Mouse (Mus musculus): Measurements from ENCODE around the gene Ly6g6c.
A peak's percentile ranks its signal among the peaks of the same experiment; 100 is the strongest.

The Ly6g6c gene

DNA sequence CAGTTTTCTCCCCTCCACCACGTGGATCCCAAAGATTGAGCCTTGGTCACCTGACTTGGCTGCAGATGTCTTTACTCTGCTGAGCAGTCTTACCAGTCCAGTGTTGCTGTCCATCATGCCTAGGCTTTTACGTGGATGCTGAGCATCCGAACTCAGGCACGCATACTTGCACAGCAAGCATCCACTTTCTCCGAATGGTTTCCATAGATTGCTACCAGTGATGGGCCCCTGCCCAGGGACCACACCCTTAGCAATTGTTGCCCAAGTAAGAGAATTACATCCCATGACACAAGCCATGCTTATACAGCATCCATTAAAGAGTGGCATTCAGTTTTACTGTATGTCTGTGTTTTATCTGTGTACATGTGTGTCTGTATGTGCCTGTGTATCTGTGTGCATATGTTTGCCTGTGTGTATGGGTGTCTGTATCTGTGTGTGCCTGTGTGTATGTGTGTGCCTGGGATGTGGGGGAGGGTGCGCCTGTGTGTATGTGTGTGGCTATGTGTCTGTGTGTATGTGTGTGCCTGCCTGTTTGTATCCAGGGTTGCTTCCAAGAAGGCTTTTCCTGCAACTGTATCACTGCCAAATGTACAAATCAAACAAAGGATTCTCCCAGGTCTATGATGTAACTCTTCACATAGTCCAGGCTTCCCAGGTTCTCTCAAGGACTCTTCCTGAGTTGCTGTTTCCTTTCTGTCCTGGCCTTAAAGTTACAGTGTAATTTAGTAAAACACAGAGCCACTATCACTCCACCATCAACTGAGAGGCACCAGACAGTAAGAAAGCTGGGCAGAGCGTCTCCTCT is 9.3 kb upstream of the Ly6g6c start:
- DNase-seq (ENCODE audit: low spot score in 2 of 2), result peak in 1 of 2 experiments; percentile 11

DNA sequence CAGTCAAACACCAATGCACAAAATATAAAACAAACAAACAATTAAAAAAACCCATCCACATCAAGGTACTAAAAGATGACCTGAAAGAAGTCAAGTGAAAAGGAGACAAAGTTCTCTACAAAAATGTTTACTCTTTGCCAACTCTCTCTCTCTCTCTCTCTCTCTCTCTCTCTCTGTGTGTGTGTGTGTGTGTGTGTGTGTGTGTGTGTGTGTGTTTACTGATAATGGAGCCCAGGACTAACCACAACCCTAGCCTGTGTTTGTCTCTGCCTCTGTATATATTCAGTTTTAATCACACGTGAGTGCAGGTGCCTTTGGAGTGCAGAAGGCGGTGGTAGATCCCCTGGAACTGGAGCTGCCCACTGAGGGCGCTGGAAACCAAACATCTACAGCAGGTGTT is 8.1 kb upstream of the Ly6g6c start:
- peak in 1 of 2 experiments; percentile 12 for DNase-seq (ENCODE audit: low spot score in 2 of 2)

- DNase-seq (ENCODE audit: low spot score in 2 of 2), result no peak
Measured at GRCm38 (mm10) chr17:35058316-35058715, 6.9 kb upstream of the Ly6g6c start.

- DNase-seq (ENCODE audit: low spot score in 2 of 2), result peak; percentile 83 to 91
Measured at GRCm38 (mm10) chr17:35058911-35059892, 6.0 kb upstream of the Ly6g6c start, which contains the start of gene Ddah2. Gene Ddah2 (plus strand): TSS chr17:35059035.

- no peak for DNase-seq (ENCODE audit: low spot score in 2 of 2)
Measured at GRCm38 (mm10) chr17:35060071-35060470, 5.1 kb upstream of the Ly6g6c start.

GRCm38 (mm10) chr17:35060737-35061297 is 4.4 kb upstream of the Ly6g6c start:
- DNase-seq (ENCODE audit: low spot score in 2 of 2), result peak in 1 of 2 experiments; percentile 54

GRCm38 (mm10) chr17:35061299-35061698 is 3.9 kb upstream of the Ly6g6c start:
- DNase-seq (ENCODE audit: low spot score in 2 of 2), result no peak

GRCm38 (mm10) chr17:35063466-35063865 is 1.7 kb upstream of the Ly6g6c start:
- no peak for DNase-seq (ENCODE audit: low spot score in 2 of 2)

GRCm38 (mm10) chr17:35064378-35064877 is 760 bp upstream of the Ly6g6c start:
- DNase-seq (ENCODE audit: low spot score in 2 of 2), result peak in 1 of 2 experiments; percentile 11

GRCm38 (mm10) chr17:35066084-35066483 is 896 bp downstream of the Ly6g6c start, which contains the start of gene Mpig6b:
Gene Mpig6b (minus strand): TSS chr17:35066184.
- DNase-seq (ENCODE audit: low spot score in 2 of 2), result peak in 1 of 2 experiments; percentile 14

DNA sequence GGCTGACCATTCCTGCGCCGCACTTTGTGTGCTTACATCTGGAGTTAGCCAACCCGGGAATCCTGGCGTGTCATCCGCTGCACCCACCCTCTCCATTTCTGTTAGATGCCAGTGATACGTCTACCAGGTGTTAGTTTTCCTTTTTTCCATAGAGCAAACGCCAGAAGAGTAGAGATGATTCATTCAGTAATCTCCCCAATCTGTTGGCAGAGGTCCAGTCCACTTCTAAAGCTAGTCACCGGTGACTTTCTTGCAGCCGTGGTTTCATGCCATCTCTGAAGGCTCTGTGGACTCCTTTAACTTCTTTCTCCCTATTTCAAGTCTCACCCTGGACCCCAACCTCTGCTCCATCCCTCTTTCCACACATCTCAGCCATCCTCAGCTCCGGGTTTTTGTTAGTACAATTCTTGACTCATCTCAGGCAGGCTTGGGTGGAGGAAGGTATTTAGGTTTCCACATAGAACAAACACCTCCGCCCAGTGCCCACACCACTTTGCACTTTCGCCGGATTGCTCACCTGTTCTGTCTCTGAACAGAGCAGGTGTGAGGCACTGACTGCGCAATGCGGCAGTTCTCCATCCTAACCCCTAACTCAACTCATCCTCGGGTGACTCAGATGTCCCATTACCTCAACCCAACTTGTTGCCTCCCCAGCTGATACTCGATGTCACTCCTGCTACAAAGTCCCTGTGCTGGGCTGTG is 3.2 kb downstream of the Ly6g6c start:
- DNase-seq (ENCODE audit: low spot score in 2 of 2), result peak in 1 of 2 experiments; percentile 15

DNA sequence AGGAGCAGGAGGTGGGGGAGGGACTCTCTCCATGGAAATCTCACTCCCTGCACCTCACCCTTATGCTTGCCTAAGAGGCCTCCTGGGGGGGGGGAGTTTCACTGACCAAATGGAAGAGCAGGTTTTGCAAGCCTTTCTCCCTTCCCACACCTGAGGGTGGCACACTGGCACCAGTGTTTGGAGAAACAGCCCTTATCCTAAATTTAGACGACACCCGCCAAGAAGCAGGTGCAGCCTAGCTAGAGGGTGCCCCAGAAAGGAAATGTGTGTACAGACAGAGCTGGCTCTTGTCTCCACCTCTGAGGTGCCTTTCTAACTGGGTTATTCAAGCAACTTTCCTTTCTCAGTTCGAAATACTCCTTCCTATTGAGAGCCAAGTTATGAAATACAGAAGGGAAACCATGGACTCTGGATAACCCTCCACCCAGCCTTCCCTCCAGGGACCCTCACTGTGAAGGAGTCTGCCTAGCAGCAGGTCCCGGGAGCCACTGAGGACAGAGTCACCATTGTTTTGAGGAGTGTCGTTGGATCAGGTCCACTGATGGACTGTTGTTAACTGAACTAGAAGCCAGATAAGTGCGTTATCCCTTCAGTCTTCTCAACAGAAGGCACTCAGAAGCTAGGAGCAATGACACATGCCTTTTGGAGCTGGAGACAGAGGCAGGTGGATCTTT is 5.5 kb downstream of the Ly6g6c start:
- no peak for DNase-seq (ENCODE audit: low spot score in 2 of 2)

- no peak for DNase-seq (ENCODE audit: low spot score in 2 of 2)
Measured at GRCm38 (mm10) chr17:35071454-35071853, 6.3 kb downstream of the Ly6g6c start.

DNA sequence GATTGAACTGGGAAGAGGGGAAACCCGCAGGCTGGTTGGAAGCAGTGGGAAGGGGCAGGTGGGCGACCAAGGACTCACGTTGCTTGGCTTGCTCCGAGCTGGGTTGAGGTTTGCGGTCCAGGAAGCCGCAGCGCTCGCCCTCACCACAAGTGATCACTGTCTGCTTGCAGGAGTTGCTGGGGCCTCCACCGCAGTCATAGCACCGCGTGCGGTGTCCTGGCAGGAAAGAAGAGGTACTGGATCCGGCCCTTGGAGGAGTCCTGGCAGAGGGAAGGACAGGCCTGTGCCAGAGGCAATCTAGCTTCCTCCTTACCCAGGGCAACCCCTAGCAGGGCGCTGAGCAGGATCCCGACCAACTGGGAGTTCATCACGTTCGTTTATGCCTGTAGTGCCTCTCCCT is 8.9 kb downstream of the Ly6g6c start:
- DNase-seq (ENCODE audit: low spot score in 2 of 2), result no peak

- DNase-seq (ENCODE audit: low spot score in 2 of 2), result no peak
Measured at GRCm38 (mm10) chr17:35076507-35077176, 11.5 kb downstream of the Ly6g6c start, which contains the start of gene Ly6g6e. Gene Ly6g6e (plus strand): TSS chr17:35076902.

- no peak for DNase-seq (ENCODE audit: low spot score in 2 of 2)
Measured at GRCm38 (mm10) chr17:35077285-35077684, 12.1 kb downstream of the Ly6g6c start.

- DNase-seq (ENCODE audit: low spot score in 2 of 2), result no peak
Measured at GRCm38 (mm10) chr17:35077786-35078233, 12.6 kb downstream of the Ly6g6c start, which contains the start of gene Ly6g6d. Gene Ly6g6d (minus strand): TSS chr17:35078065.

DNA sequence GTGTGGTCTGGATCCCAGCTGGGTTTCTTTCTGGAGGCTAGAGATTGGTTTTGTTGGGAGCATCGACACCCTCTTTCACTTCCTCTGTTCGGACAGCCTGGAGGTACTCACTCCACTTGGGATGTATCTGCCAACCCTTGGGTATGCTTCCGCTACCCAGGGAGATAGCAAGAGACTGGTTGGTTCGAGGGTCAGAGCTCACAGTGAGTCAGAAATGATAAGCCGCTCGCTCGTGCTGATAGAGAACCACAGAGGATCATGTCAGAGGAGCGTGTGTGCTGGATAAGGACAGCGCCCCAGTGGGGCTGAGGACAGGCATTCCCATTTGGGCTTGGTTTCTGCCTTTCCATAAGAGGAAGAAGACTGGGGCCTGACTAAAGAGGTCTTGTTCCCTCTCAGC is 14.6 kb downstream of the Ly6g6c start:
- peak in 1 of 2 experiments; percentile 37 for DNase-seq (ENCODE audit: low spot score in 2 of 2)

- DNase-seq (ENCODE audit: low spot score in 2 of 2), result no peak
Measured at GRCm38 (mm10) chr17:35080248-35080647, 15.1 kb downstream of the Ly6g6c start.

DNA sequence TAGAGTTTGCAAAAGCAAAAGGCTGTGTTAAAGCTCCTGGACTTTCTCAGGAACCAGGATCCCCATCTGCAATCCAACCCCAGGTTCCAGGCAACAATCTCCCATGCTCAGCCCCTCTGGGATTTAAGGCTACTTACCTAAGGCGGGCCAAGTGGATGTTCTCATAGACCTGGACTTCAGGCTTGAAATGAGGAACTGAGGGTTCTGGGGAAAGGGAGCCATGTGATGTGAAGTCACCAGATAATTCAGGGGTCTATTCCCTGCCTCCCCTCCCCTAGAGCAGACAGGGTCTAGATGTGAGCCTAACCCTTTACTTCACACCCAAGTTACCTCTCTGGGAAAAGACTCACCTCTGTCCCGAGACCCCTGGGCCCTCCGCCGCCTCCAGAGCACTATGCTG is 15.5 kb downstream of the Ly6g6c start:
- DNase-seq (ENCODE audit: low spot score in 2 of 2), result no peak
